Mouse (Mus musculus): ENCODE measurements around the gene Atm. TPM values are rescaled to one million over a fixed set of nuclear protein-coding genes. Genes with fewer than 3 reads are reported as not detected.

Gene Atm
- polyA plus RNA-seq, 1 experiment: 1.5 TPM

- no peak for DNase-seq
- Histone ChIP-seq H3K4me3 (replicated peaks; ENCODE audit: extremely low read depth, low read depth, low read length) (no peak overlapping the region), H3K4me1 (ENCODE audit: control insufficient read depth, insufficient read depth, low read length) (no peaks in the 10 kb centered on the region; the same call in 1 of the 2 replicates)
- TF ChIP-seq CTCF (IDR thresholded peaks at IDR 0.05; ENCODE audit: insufficient read depth, low read length) (no peak), POLR2A (IDR thresholded peaks at IDR 0.05; ENCODE audit: borderline replicate concordance, extremely low read depth, low read depth, low read length) (no peak)
Observed at GRCm38 (mm10) chr9:53514091-53514490, 22.4 kb downstream of the Atm start.

GRCm38 (mm10) chr9:53508053-53508452 is 28.5 kb downstream of the Atm start:
- H3K4me1 ChIP-seq (ENCODE audit: control insufficient read depth, insufficient read depth, low read length): no peaks in the 10 kb centered on the region
- no peak for TF ChIP-seq POLR2A (IDR thresholded peaks at IDR 0.05; ENCODE audit: borderline replicate concordance, extremely low read depth, low read depth, low read length)
- no peak for TF ChIP-seq CTCF (IDR thresholded peaks at IDR 0.05; ENCODE audit: insufficient read depth, low read length)
- no peak for DNase-seq
- WGBS: 91% methylated on average over 7 of the region's 7 CpGs
- H3K4me3 ChIP-seq (replicated peaks; ENCODE audit: extremely low read depth, low read depth, low read length): no peak overlapping the region

DNA sequence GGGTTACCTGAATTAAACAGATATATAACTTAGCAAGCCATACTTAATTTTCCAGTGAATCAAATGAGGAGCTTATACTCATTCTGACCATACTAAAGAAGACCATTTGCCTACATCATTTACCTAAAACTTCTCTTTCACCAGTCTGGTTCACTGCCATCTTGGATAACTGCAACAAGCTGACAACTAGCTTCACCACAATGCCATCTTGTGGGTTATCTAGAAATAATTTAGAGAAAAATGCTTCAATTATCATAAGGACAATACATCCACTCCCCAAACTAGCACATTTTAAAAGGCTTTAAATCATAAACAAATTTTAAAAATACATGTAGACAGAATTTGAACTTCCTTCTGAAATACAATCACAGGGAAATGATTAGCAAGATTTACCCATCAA is 50.7 kb downstream of the Atm start:
- H3K4me3 ChIP-seq (replicated peaks; ENCODE audit: extremely low read depth, low read depth, low read length): no peak overlapping the region
- DNase-seq: no peak
- no peaks in the 10 kb centered on the region for H3K4me1 ChIP-seq (ENCODE audit: control insufficient read depth, insufficient read depth, low read length)
- TF ChIP-seq CTCF (IDR thresholded peaks at IDR 0.05; ENCODE audit: insufficient read depth, low read length): no peak
- TF ChIP-seq POLR2A (IDR thresholded peaks at IDR 0.05; ENCODE audit: borderline replicate concordance, extremely low read depth, low read depth, low read length): no peak

DNA sequence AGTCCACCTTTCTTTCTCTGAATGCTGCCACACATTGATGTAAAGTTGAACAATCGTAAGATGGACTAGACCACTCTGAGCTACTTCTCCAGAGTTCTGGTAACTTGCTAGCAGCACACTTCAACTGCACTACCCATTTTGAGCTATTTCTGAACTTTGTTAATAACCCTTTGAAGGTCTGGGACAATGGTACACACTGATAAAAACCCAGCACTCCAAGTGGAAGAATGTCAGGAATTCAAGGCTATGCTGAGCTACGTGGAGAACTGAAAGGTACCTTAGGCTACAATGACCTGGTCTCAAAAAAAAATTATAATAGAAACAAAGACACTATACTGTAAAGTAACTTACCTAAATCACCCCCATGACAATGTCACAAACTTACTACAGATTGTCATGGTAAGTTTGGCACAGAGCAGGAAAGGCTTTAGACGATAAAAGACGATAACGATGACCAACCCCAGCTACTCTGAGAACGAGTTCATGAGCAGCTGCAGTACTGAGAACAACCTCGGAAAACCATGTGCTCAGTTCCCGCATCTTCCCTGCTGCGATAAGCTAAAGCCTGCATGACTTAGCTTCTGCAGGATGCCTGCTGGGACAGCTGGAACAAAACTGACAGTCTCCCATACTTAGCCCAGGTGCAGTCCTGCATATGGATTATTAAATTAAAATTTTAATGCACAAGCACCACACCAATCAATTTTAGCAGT is 63.6 kb downstream of the Atm start:
- DNase-seq: no peak
- WGBS: 68% methylated on average over 9 of the region's 9 CpGs
- Histone ChIP-seq H3K4me3 (replicated peaks; ENCODE audit: extremely low read depth, low read depth, low read length) (no peak overlapping the region), H3K4me1 (ENCODE audit: control insufficient read depth, insufficient read depth, low read length) (no peaks in the 10 kb centered on the region)
- TF ChIP-seq CTCF (IDR thresholded peaks at IDR 0.05; ENCODE audit: insufficient read depth, low read length) (no peak), POLR2A (IDR thresholded peaks at IDR 0.05; ENCODE audit: borderline replicate concordance, extremely low read depth, low read depth, low read length) (no peak)

- Histone ChIP-seq H3K4me1 (ENCODE audit: control insufficient read depth, insufficient read depth, low read length) (no peaks in the 10 kb centered on the region), H3K4me3 (replicated peaks; ENCODE audit: extremely low read depth, low read depth, low read length) (no peak overlapping the region)
- no peak for DNase-seq
- WGBS: 92% methylated on average over 2 of the region's 2 CpGs
- TF ChIP-seq CTCF (IDR thresholded peaks at IDR 0.05; ENCODE audit: insufficient read depth, low read length): no peak
- no peak for TF ChIP-seq POLR2A (IDR thresholded peaks at IDR 0.05; ENCODE audit: borderline replicate concordance, extremely low read depth, low read depth, low read length)
Observed at GRCm38 (mm10) chr9:53452038-53452437, 84.5 kb downstream of the Atm start.

DNA sequence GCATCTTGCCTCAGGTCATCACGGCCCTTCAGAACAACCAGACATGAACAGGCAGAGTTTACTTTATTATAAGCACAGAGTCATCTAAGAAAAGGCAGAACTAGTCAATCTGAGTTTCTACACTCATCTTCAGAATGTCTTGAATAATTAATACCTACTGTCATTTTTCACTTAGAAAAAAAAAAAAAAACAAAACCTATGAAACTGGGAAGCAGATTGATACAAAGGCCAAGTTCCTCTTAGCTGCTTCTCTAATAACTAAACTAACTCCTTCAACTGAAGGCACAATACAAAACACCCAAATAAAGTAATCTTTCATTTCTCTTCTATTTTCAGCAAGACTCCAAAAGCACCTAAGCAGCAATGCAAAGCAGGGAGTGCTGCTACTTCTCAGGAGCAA is 85.9 kb downstream of the Atm start:
- TF ChIP-seq CTCF (IDR thresholded peaks at IDR 0.05; ENCODE audit: insufficient read depth, low read length) (no peak), POLR2A (IDR thresholded peaks at IDR 0.05; ENCODE audit: borderline replicate concordance, extremely low read depth, low read depth, low read length) (no peak)
- no peak for DNase-seq
- WGBS: 91% methylated on average over 1 of the region's 1 CpGs
- Histone ChIP-seq H3K4me1 (ENCODE audit: control insufficient read depth, insufficient read depth, low read length) (no peaks in the 10 kb centered on the region), H3K4me3 (replicated peaks; ENCODE audit: extremely low read depth, low read depth, low read length) (no peak overlapping the region)

DNA sequence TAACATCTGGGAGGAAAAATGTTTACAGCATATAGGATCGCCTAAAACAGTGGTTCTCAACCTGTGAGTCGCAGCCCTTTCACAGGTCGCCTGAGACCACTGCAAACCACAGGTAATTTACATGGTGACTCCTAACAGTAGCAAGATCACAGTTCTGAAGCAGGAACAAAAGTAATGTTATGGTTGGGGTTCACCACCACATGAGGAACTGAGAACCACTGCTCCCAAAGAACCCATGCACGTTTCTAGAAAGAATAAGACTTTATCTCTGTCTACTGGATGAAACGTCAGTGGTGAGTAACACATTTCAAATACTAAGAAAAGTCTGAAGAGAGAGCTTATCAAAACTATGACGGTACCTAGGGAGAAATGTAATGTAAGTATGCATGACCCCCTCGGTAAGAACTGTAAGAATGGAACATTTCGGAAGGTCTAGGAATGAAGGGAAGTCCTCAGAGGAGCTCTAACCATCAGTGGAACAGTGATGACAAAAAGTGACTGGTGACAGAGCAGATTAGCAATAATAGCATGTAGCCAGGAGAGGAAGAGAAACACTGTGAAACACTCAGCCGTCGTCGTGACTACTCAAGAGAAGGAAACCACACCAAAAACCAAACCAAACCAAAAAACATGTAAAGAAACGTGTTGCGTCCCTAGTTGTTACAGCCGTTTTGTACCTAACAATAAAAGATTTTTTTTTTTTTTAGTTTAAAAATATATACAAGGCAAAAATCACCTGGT is 100.5 kb downstream of the Atm start:
- Histone ChIP-seq H3K4me3 (replicated peaks; ENCODE audit: extremely low read depth, low read depth, low read length) (no peak overlapping the region), H3K4me1 (ENCODE audit: control insufficient read depth, insufficient read depth, low read length) (no peaks in the 10 kb centered on the region)
- 82% methylated on average over 14 of the region's 14 CpGs for WGBS
- DNase-seq: no peak
- TF ChIP-seq CTCF (IDR thresholded peaks at IDR 0.05; ENCODE audit: insufficient read depth, low read length): no peak

- 45% methylated on average over 3 of the region's 3 CpGs for WGBS
- no peaks in the 10 kb centered on the region for H3K4me1 ChIP-seq (ENCODE audit: control insufficient read depth, insufficient read depth, low read length)
- TF ChIP-seq POLR2A (IDR thresholded peaks at IDR 0.05; ENCODE audit: borderline replicate concordance, extremely low read depth, low read depth, low read length) (no peak), CTCF (IDR thresholded peaks at IDR 0.05; ENCODE audit: insufficient read depth, low read length) (no peak)
- no peak overlapping the region for H3K4me3 ChIP-seq (replicated peaks; ENCODE audit: extremely low read depth, low read depth, low read length)
- DNase-seq: no peak
Observed at GRCm38 (mm10) chr9:53427638-53428037, 108.9 kb downstream of the Atm start.

DNA sequence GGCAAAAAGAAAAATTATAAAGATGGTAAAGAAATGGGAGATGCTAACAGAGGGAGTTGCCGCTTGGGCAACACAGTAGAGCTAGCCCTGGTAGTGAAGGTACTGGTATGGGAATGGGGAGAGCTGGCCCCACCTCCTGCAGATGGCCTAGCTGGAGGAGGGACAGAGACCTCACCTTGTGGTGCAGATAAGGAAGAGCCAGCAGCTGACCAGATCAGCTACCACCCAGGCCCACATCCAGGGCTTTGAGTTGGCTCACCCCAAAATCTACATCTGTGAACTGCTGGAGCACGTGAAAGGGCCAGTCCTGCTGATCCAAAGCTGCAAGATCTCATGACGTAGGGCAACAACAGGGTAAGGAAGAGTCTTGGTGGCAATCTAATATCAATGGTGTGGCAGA is 109.8 kb downstream of the Atm start:
- Histone ChIP-seq H3K4me1 (ENCODE audit: control insufficient read depth, insufficient read depth, low read length) (no peaks in the 10 kb centered on the region), H3K4me3 (replicated peaks; ENCODE audit: extremely low read depth, low read depth, low read length) (no peak overlapping the region)
- TF ChIP-seq POLR2A (IDR thresholded peaks at IDR 0.05; ENCODE audit: borderline replicate concordance, extremely low read depth, low read depth, low read length): no peak
- TF ChIP-seq CTCF (IDR thresholded peaks at IDR 0.05; ENCODE audit: insufficient read depth, low read length): no peak
- no peak for DNase-seq
- WGBS: 83% methylated on average over 3 of the region's 3 CpGs

All from lung, adult 2 months (tissue).